Mouse (Mus musculus) stomach, embryonic 15.5 days (tissue): Measurements from ENCODE around the gene Pde10a. TPM values are rescaled to one million over a fixed set of nuclear protein-coding genes. Genes with fewer than 3 reads are reported as not detected.

Experiments
- ATAC-seq: fragments of 200-750 bp; cut with Nextera tagmentation; 2 replicates; pipeline ENCODE4 v1.8.0; 2017; ENCODE audit warnings: low read depth, moderate number of reproducible peaks, moderate TSS enrichment; ENCODE audit not compliant: insufficient read depth, low FRiP score
- H3K27ac ChIP-seq: fragments of 300-500 bp; sonication (generic); 2 replicates; pipeline ENCODE4 v1.5.1; 2015; ENCODE audit warnings: mild to moderate bottlenecking, inconsistent platforms
- H3K27me3 ChIP-seq: fragments of 300-500 bp; sonication (generic); replicated peaks from 2 replicates; pipeline ENCODE4 v1.6.1; 2015; ENCODE audit warnings: inconsistent platforms
- H3K36me3 ChIP-seq: fragments of 300-500 bp; sonication (generic); 2 replicates; pipeline ENCODE4 v1.6.1; 2015; ENCODE audit warnings: inconsistent platforms
- H3K4me1 ChIP-seq: fragments of 300-500 bp; sonication (generic); 2 replicates; pipeline ENCODE4 v1.6.1; 2015; ENCODE audit warnings: inconsistent platforms
- H3K4me2 ChIP-seq: fragments of 300-500 bp; sonication (generic); 2 replicates; pipeline ENCODE4 v1.6.1; 2015; ENCODE audit warnings: mild to moderate bottlenecking, inconsistent platforms
- H3K4me3 ChIP-seq: fragments of 300-500 bp; sonication (generic); replicated peaks from 2 replicates; pipeline ENCODE4 v1.5.1; 2015; ENCODE audit warnings: inconsistent platforms
- H3K9ac ChIP-seq: fragments of 300-500 bp; sonication (generic); 2 replicates; pipeline ENCODE4 v1.6.1; 2015; ENCODE audit warnings: inconsistent platforms
- H3K9me3 ChIP-seq: fragments of 300-500 bp; sonication (generic); 2 replicates; pipeline ENCODE4 v1.6.1; 2016; ENCODE audit warnings: inconsistent platforms
- WGBS: fragments of 180-500 bp; shearing (Covaris S2); methylation state at CpG from one replicate; pipeline ENCODE4 v1.1.7; 2015; 5-methylcytosine and 5-hydroxymethylcytosine counted together
- polyA plus RNA-seq: library from polyadenylated mRNA; unstranded; fragments of >200 nt; fragmentation: Nextera tagmentation; extraction: Ambion mirVana; gene quantifications from 2 replicates; pipeline ENCODE4 v1.2.1, GENCODE M21; 2015

Pde10a gene
- polyA plus RNA-seq, 1 experiment from 2014 or later = 1.4 TPM

- Histone ChIP-seq H3K4me1 (no peaks in the 10 kb centered on the region), H3K27me3 (no peaks in the 10 kb centered on the region), H3K4me2 (no peak overlapping the region), H3K4me3 (no peak overlapping the region), H3K9ac (no peak overlapping the region), H3K9me3 (no peaks in the 10 kb centered on the region), H3K36me3 (no peaks in the 10 kb centered on the region), H3K27ac (no peak overlapping the region)
- no peak for ATAC-seq
- WGBS = 84% methylated on average over 5 of the region's 5 CpGs
These were observed 363.5 kb downstream of the Pde10a start for GRCm38 (mm10) chr17:8888639-8889038.

DNA sequence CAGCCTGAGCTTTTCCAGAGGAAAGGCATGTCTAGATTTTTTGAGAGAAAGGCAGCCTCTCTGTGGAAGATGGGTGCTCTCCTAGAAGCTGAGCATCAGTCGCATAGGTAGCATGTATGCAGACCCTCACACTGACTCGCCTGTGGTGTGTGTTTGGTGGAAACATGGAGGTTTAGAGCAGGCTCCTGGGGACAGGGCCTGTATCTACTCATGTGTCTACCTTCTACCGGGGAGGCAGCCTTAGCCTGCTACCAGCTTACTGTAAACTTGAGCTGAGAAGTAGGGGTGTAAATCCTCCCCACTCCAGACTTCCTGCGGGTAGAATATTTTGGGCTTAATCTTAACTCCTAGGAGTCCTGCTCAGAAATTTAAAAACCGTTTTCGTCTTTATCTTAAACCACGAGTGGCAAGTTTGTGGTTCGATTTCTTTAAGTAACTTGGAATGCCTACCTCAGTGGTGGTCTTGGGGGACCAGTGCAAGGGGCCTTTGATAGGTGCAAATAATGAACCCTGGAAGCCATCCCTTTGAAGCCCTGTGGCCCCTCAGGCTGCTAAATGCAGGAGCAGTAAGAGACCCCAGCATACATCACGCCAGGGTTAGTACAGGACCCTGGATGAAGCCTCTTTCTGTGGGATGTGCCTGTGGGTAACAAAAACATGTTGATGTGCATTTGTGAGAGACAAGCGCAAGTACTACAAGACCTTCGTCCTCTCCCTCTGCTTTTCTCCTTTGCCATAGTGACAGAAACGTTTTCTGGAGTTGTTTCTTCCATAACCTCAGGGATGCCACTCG, 367.2 kb downstream of the Pde10a start:
- H3K27me3 ChIP-seq = peaks cover 4% of the 10 kb centered on the region; the same call in 1 of the 2 replicates
- H3K4me3 ChIP-seq = no peak overlapping the region
- H3K4me2 ChIP-seq = no peak overlapping the region
- H3K27ac ChIP-seq = no peak overlapping the region
- no peak overlapping the region for H3K9ac ChIP-seq
- ATAC-seq = no peak
- no peaks in the 10 kb centered on the region for H3K36me3 ChIP-seq
- H3K4me1 ChIP-seq = no peaks in the 10 kb centered on the region
- H3K9me3 ChIP-seq = no peaks in the 10 kb centered on the region
- 62% methylated on average over 13 of the region's 13 CpGs for WGBS

DNA sequence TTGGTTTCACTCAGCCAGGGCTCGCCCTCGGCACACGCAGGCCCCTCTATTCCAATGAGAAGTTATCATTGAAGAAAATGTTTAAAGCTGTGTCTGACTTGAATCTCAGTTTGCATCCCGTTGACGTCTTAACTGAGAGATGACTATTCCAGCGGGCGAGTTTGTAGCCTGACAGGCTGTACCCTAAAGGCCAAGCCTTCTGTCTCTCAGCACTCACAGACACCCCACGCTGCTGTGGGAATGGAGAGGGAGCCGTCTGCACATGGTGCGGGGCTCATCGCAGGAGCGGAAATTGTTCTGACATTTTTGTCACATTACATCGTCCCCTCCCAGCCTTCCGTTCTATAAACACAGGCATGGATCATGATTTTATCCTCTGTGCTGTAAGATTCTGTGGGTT, 370.8 kb downstream of the Pde10a start:
- Histone ChIP-seq H3K27me3 (peaks cover 4% of the 10 kb centered on the region; the same call in 1 of the 2 replicates), H3K27ac (no peak overlapping the region), H3K4me1 (no peaks in the 10 kb centered on the region), H3K9ac (no peak overlapping the region), H3K36me3 (no peaks in the 10 kb centered on the region), H3K4me3 (no peak overlapping the region), H3K4me2 (0 out of 2 replicates have a peak overlapping the region, but pooled peaks have one; percentile 8), H3K9me3 (no peaks in the 10 kb centered on the region)
- 39% methylated on average over 14 of the region's 14 CpGs for WGBS
- no peak for ATAC-seq

DNA sequence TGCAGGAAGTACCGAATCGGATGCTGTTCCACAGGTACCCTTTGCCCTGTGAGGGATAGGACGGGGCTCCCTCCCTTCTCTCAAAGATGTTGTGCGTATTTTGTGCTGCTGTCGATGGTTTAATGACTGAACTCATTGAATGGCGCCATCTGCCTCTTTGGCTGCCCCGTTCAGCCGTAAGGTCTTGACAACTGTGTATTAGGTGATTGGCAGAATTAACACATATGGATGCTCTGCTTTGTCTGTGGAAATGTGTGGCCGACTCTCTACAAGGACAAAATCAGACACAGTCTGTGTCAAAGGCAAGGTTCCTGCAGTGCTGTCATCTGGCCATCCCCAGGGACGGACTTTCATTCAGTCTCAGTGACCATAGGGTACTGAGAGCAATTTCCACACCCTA, 372.6 kb downstream of the Pde10a start:
- Histone ChIP-seq H3K4me3 (no peak overlapping the region), H3K4me1 (no peaks in the 10 kb centered on the region), H3K9ac (no peak overlapping the region), H3K4me2 (no peak overlapping the region), H3K27ac (no peak overlapping the region), H3K27me3 (peaks cover 4% of the 10 kb centered on the region; the same call in 1 of the 2 replicates), H3K9me3 (no peaks in the 10 kb centered on the region), H3K36me3 (no peaks in the 10 kb centered on the region)
- 84% methylated on average over 10 of the region's 10 CpGs for WGBS
- ATAC-seq = no peak

DNA sequence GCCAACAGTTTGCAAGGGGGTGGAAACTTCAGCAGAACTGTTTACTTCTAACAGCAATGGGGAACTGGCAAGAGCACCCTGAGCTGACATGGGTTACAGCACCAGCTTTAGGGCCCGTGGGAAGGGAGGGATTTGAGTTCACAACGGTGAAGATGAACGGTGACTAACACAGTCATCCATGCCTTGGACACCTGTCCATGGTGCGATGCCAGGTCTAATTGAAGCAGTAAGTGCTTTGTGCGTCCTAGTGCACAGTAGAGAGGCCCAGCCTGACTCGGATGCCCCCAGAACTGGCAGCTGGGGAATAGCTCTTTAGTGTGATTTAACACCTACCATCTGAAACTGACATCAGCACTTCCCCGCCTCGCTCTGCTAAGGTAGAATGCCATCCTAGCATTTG, 373.0 kb downstream of the Pde10a start:
- no peak for ATAC-seq
- no peak overlapping the region for H3K27ac ChIP-seq
- no peak overlapping the region for H3K4me3 ChIP-seq
- H3K4me1 ChIP-seq = no peaks in the 10 kb centered on the region
- H3K9ac ChIP-seq = no peak overlapping the region
- H3K27me3 ChIP-seq = peaks cover 4% of the 10 kb centered on the region; the same call in 1 of the 2 replicates
- H3K36me3 ChIP-seq = no peaks in the 10 kb centered on the region
- WGBS = 85% methylated on average over 8 of the region's 8 CpGs
- no peak overlapping the region for H3K4me2 ChIP-seq
- H3K9me3 ChIP-seq = no peaks in the 10 kb centered on the region

GRCm38 (mm10) chr17:8899212-8899611, 374.0 kb downstream of the Pde10a start:
- H3K9me3 ChIP-seq = no peaks in the 10 kb centered on the region
- H3K27ac ChIP-seq = no peak overlapping the region
- H3K9ac ChIP-seq = no peak overlapping the region
- H3K36me3 ChIP-seq = no peaks in the 10 kb centered on the region
- no peak for ATAC-seq
- 90% methylated on average over 7 of the region's 7 CpGs for WGBS
- no peak overlapping the region for H3K4me2 ChIP-seq
- H3K27me3 ChIP-seq = peaks cover under 1% of the 10 kb centered on the region; the same call in 1 of the 2 replicates
- H3K4me3 ChIP-seq = no peak overlapping the region
- no peaks in the 10 kb centered on the region for H3K4me1 ChIP-seq

GRCm38 (mm10) chr17:8903555-8904283, 378.5 kb downstream of the Pde10a start:
- Histone ChIP-seq H3K27ac (no peak overlapping the region), H3K4me3 (no peak overlapping the region), H3K36me3 (no peaks in the 10 kb centered on the region), H3K9me3 (no peaks in the 10 kb centered on the region), H3K4me2 (no peak overlapping the region), H3K9ac (no peak overlapping the region), H3K27me3 (no peaks in the 10 kb centered on the region), H3K4me1 (no peaks in the 10 kb centered on the region)
- 92% methylated on average over 5 of the region's 5 CpGs for WGBS
- no peak for ATAC-seq

GRCm38 (mm10) chr17:8910571-8910970, 385.4 kb downstream of the Pde10a start:
- Histone ChIP-seq H3K4me2 (no peak overlapping the region), H3K27me3 (no peaks in the 10 kb centered on the region), H3K36me3 (no peaks in the 10 kb centered on the region), H3K4me3 (no peak overlapping the region), H3K27ac (no peak overlapping the region), H3K4me1 (no peaks in the 10 kb centered on the region), H3K9me3 (no peaks in the 10 kb centered on the region), H3K9ac (no peak overlapping the region)
- ATAC-seq = no peak
- WGBS = 61% methylated on average over 5 of the region's 5 CpGs

GRCm38 (mm10) chr17:8912933-8913332, 387.8 kb downstream of the Pde10a start:
- H3K4me2 ChIP-seq = no peak overlapping the region
- ATAC-seq = no peak
- H3K9ac ChIP-seq = no peak overlapping the region
- no peak overlapping the region for H3K27ac ChIP-seq
- no peaks in the 10 kb centered on the region for H3K4me1 ChIP-seq
- H3K4me3 ChIP-seq = no peak overlapping the region
- no peaks in the 10 kb centered on the region for H3K9me3 ChIP-seq
- no peaks in the 10 kb centered on the region for H3K27me3 ChIP-seq
- WGBS = 66% methylated on average over 3 of the region's 3 CpGs
- no peaks in the 10 kb centered on the region for H3K36me3 ChIP-seq

DNA sequence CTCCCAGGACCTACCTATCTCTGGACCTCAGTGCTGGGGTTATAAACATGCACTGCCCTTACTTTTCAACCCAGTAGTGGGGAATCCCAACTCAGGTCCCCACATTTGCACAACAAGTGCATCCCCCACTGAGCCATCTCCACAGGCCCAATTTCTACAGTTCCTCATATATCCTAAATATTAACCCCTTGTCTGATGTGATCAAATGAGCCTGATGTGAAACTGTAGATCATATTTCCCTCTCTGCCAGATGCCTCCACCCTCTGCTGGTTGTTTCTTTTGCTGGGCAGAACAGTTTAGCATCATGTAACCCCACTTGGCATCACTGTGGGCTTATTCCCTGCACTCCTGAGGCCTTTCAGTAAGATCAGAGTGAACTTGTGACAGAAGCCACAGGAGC, 390.5 kb downstream of the Pde10a start:
- Histone ChIP-seq H3K9me3 (no peaks in the 10 kb centered on the region), H3K27ac (no peak overlapping the region), H3K4me2 (no peak overlapping the region), H3K4me1 (no peaks in the 10 kb centered on the region), H3K4me3 (no peak overlapping the region), H3K9ac (no peak overlapping the region), H3K27me3 (no peaks in the 10 kb centered on the region), H3K36me3 (no peaks in the 10 kb centered on the region)
- ATAC-seq = no peak

- H3K27ac ChIP-seq = no peak overlapping the region
- 39% methylated on average over 4 of the region's 4 CpGs for WGBS
- no peaks in the 10 kb centered on the region for H3K36me3 ChIP-seq
- no peak for ATAC-seq
- H3K27me3 ChIP-seq = no peaks in the 10 kb centered on the region
- no peak overlapping the region for H3K4me2 ChIP-seq
- H3K9ac ChIP-seq = no peak overlapping the region
- no peak overlapping the region for H3K4me3 ChIP-seq
- H3K4me1 ChIP-seq = no peaks in the 10 kb centered on the region
- no peaks in the 10 kb centered on the region for H3K9me3 ChIP-seq
These were observed 397.9 kb downstream of the Pde10a start for GRCm38 (mm10) chr17:8923074-8923473.

- ATAC-seq = no peak
- Histone ChIP-seq H3K27ac (no peak overlapping the region), H3K27me3 (no peaks in the 10 kb centered on the region), H3K36me3 (no peaks in the 10 kb centered on the region), H3K9ac (no peak overlapping the region), H3K4me1 (no peaks in the 10 kb centered on the region), H3K4me2 (no peak overlapping the region), H3K4me3 (no peak overlapping the region), H3K9me3 (no peaks in the 10 kb centered on the region)
- 39% methylated on average over 8 of the region's 8 CpGs for WGBS
These were observed 398.6 kb downstream of the Pde10a start for GRCm38 (mm10) chr17:8923727-8924126.
